Mouse (Mus musculus): Measurements from ENCODE around the gene Best1.

GRCm38 (mm10) chr19:10039615-10040014, 38.2 kb upstream of the Best1 start:
- TF ChIP-seq POLR2A (IDR thresholded peaks at IDR 0.05; ENCODE audit: control insufficient read depth, extremely low read depth, insufficient read depth, low read length, poor library complexity) (no peak), CTCF (IDR thresholded peaks at IDR 0.05; ENCODE audit: borderline replicate concordance, control insufficient read depth, extremely low read depth, insufficient read depth, low read length, poor library complexity) (no peak)
